Mouse (Mus musculus) adrenal gland, postnatal 25 days (tissue): Measurements from ENCODE around the gene Zfp36l2. TPM values are rescaled to one million over a fixed set of nuclear protein-coding genes. Genes with fewer than 3 reads are reported as not detected.
"Not testable (repeated sequence)": the region's sequence is repeated elsewhere in the genome, so short reads cannot be mapped to it uniquely, and the experiment has no call there.

ENCODE experiments used
- DNase-seq: peaks from one replicate; pipeline ENCODE4 v3.0.0; 2021; ENCODE audit warnings: mixed read lengths
- long read RNA-seq: library from polyadenylated mRNA; stranded (forward); transcript quantifications from one replicate; pipeline ENCODE4 v2.0.0, GENCODE M21; 2021
- total RNA-seq: library from RNA; stranded (reverse); gene quantifications from 2 replicates; pipeline ENCODE4 v1.2.3, GENCODE M21; 2021

Gene Zfp36l2
- 52.0 and 56.5 TPM in 2 replicates for total RNA-seq
- long read RNA-seq, transcript Zfp36l2-201 (2 exons, 3,530 nt): major isoform, 17 of 53 reads
- long read RNA-seq, partial matches to known transcripts: 0 of 53 reads
- long read RNA-seq, other reads (novel, unspliced or antisense): 36 of 53 reads

DNA sequence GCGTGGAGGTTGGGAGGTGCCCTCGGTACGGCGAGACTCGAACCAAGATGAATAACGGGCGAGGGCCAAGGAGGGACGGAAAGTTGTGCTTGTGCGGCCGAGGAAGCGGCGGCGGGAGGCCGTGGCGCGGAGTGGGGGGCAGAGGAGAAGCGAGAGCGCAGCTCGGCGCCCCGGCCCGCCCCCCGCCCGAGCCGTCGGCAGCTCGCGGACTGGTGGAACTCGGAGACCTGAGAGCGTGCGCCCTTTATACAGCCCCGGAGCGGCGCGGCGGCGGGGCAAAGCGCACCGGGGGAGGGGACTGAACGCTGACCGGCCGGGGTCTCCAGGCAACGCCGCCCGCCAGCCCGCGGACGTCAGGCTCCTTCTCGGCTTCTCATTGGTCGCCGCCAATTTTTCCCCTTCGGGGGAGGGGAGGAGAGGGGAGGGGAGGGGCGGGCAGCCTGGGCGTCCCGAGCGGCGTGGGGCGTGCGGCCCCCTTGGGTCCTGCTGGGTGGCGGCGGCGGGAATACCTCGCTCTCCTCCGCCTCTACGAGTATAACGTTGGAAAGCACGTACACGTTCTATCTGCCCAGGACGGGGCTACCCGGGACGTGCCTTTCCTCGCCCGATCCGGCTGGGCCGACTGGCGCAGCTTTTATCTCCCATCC is at the start of gene Zfp36l2:
Zfp36l2 (minus strand) TSS at position 221 of the 647 bp plus-strand sequence.
- DNase-seq: peak; percentile 97

DNA sequence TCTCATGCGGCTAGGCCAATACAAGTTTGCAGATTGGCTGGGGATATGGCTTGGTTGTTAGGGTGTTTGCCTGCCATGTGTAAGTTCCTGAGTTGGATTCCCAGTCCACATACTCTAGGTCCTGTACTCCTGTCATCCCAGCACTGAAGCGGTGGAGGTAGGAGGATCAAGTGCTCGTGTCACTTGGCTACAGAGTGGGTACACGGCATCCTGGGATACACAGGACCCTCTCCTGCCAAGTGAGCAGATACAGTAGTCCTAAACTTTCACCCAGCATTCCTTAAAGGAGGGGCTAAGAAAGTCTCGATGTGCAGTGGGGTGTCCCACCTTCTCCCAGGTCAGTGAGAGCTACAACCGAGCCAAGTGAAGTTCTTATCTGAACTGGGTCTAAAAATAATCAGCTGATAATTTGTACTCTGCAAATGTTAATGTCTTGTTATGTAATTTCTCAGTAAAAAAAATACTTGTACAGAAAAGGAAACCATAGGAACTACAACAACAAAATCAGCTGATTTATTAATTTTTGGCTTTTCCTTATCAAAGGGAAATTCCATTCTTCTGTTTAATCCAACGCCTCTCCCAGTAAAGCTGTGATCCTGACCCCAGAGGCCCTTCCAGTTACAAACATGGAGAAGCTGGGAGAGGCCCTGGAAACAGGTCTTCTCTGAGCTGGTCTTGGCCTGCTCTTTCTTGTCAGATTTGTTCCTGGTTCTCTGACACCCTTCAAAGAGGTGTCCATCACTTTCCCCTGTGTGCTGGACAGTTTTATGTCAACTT is 49.2 kb upstream of the Zfp36l2 start:
- DNase-seq: no peak

DNA sequence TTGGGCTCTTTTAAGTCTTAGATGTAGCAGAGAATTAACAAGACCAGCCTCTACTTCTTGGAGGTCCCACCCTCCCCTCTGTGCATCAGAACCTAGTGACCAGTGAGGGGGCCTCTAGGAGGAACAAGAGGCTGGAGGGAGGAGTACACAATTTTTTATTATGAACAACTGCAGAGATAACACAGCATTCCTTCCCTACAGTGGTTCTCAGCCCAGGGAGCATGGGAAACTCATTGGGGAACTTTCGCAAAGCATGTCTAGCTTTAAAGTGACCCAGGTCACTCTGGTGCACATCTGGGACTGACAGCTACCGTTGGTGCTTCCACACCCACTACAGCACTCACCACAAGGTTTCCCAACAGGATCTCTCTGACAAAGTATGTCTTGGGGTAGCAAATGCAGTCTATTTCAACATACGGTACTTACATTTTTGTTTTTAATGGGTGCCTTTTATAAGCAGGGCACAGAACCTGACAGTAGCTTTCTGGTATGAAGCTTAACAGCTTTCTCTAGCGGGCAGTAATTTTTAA is 47.7 kb upstream of the Zfp36l2 start:
- DNase-seq: no peak

- not testable (repeated sequence) for DNase-seq
Measured at GRCm38 (mm10) chr17:84234785-84235184, 47.0 kb upstream of the Zfp36l2 start.

DNA sequence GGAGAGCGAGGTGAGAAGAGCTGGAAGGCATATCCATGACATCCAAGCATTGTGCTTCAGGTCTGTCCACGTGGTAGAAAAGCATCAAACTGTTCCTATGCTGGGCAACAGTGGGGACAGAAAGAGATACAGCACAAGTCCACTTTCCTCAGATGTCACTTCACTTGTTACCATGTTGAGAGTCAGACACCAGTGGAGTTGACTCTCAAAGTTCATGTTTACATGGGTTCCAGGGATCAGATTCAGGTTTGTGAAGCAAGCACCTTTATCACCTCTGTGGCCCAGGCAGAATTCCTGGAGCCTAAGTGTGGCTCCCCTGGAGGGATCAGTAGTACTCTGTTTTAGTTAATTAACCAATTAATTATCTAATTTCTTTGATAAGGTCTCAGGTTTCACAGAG is 46.0 kb upstream of the Zfp36l2 start:
- DNase-seq: no peak

GRCm38 (mm10) chr17:84231361-84231760 is 43.6 kb upstream of the Zfp36l2 start:
- no peak for DNase-seq

- DNase-seq: no peak
Measured at GRCm38 (mm10) chr17:84228223-84228622, 40.5 kb upstream of the Zfp36l2 start.

GRCm38 (mm10) chr17:84226681-84227080 is 38.9 kb upstream of the Zfp36l2 start:
- DNase-seq: no peak

DNA sequence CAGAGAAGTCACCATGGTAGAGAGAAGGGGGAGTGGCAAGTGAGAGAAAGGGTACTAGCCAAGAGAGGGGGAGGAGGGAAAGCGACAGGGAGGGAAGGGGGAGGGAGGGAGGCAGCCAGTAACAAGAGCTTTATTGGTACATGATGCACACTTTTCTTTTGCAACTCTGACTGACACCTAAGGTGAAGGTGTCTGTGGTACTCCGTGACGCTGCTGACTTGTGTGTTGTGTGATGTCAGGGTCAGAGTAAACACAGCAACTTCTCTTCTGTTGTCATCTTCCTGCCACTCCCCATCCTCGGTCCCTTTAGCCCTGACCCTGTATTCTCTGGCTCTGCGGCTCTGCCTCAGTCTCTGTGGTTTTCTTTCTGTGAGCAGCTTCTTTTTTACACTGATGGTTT is 38.5 kb upstream of the Zfp36l2 start:
- DNase-seq: no peak

DNA sequence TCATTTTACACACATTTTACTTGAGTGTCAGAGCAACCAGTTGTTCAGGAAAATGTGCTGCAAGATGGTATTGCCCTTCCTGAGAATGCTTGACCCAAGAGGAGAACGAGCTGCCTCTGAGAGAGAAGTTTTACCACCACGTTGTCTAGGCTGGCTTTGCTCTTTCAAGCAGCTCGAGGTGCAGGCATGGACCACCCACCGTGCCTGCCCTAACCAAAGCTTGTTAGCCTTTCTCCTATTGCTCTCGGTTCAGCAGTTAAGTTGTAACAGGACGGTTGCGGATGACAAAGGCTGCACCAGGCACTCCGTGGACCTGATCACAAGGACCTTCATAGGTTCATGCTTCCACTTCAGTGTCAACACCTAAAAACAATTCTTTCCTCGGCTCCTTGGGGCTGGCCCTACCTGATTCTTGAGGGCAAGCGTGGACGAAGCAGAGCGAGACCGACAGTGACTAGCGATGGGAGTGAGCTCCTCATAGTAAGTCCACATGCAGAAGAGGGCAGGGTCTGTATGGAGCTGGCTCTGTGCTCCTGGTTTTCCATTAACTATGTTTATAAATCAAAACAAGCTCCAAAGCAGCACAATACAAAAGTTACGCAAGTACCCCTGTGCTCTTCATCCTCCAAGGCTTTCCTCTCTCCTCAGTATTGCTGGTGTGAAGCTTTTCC is 36.6 kb upstream of the Zfp36l2 start:
- no peak for DNase-seq

- DNase-seq: not testable (repeated sequence)
Measured at GRCm38 (mm10) chr17:84218841-84219240, 31.1 kb upstream of the Zfp36l2 start.

- DNase-seq: no peak
Measured at GRCm38 (mm10) chr17:84217696-84218095, 29.9 kb upstream of the Zfp36l2 start.

DNA sequence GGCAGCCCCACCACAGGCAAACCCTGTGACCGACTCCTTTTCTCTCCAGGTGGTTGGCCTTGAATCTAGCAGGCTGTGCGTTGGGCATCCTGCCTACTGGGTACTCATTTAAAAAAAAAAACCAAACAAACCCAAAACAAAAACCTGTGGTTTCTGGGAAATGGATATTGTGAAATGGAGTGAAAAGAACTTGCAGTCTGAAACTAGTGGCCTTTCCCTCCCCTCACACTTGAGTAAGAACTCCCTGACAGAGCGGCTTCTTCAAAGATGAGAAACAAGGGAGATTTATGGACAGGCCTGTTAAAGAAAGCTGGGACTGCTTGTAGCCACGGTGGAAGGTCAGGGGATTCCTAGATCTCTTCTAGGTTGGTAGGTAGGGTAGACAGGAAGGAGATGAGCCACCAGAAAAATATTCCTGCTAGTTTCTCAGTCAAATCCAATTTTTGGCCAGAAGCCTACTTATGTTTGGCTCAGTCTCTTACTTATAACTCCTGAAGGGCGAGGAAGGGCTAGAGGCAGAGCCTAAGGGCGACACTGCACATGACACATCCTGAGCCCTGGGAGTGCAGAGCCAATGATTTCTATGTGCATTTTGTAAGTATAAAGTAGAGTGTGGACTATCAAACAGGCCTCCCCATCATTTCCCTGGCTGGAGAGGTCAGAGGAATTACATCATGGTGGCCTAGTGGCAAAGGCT is 27.7 kb upstream of the Zfp36l2 start:
- no peak for DNase-seq

- no peak for DNase-seq
Measured at GRCm38 (mm10) chr17:84213464-84213863, 25.7 kb upstream of the Zfp36l2 start.

DNA sequence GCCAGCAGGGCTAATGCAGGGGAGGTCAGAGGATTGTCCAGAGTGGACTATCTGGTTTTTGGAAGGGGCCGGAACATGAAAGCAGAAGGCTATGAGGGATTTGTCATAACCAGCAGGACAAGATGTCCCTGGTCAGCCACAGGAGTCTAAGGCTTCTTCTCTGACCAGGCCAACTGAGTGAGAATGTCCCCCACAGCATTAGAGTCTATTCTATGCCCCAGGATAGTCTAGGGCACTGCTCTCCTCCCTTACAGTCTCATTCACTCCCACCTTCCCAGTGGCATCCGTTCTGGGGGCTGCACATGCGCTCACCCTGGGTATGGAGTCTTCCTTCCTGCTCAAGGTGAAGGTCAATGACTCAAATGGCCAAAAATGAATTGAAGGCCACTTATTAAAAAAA is 19.9 kb upstream of the Zfp36l2 start:
- DNase-seq: no peak

GRCm38 (mm10) chr17:84206239-84206638 is 18.5 kb upstream of the Zfp36l2 start:
- no peak for DNase-seq

DNA sequence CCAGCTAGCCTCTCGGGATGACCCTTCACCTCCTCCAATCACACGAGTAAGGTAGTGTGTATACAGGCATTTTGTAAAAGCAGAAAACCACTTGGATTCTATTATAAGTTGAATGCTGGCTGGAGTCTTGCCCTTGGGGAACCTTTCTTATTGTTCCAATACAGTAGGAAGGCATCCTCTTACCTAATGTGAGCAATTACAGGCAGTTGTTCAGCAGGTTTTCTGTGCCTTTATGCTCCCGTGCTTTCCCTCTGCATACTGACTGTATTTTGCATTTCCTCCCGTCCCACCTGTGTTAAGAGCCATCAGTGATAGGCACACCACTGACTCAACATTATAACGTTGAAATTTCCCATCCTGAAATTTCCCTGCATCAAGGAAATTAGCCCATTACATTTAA is 17.2 kb upstream of the Zfp36l2 start:
- no peak for DNase-seq

DNA sequence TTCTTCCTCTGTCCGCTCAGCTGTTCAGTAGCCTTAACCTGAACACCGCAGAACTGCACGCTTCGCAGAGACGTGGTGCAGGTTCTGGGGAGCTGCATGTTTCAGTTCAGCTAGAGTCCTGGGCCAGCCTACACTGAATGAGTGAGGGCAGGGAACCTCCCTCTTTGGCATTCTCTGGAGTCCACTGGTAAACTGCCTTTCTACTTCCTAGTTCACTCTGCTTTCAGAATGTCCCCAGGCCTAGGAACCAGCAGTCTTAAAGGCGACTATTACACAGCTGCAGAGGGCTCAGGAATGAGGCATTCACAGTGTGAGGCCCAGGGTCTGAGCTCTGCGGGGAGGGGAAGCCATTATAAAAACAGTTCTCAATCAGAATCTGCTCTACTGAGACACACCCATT is 15.6 kb upstream of the Zfp36l2 start:
- DNase-seq: no peak

DNA sequence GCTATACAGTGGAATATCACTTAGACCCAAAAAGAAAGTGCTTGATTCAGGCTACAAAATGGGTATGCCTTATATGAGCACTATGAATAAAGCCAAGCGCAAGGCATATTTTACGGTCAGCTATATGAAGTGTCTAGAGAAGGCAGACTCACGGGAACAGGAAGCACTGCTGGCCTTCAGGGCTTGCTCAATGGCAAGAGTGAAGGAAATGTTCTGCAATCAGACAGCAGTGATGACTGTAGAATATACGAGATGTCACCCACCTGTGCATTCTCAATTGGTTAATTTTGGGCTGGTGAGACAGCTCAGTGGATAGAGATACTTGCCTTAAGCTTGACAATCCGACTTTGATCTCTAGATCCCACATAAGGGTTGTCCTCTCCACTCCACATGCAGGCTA is 13.4 kb upstream of the Zfp36l2 start:
- no peak for DNase-seq

DNA sequence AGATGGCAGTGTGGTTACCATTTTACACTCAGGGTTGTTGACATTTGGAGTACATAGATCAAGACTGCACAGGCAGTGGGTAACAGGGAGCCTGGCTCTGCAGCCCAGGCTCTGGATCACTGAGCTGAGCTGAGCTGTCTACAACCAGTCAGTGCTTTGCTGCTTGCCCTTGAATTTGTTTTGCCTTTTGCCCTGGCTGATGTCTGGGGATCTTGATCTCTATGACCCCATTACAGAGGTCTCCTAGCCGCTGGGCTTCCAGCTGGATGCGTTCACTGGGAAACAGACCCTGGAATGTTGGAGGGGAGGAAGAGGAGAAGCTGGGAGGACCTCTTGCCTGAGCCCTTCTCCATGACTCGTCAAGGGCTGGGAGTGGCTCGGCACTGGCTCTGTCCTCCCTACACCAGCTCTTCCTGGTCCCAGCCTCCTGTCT is 10.2 kb upstream of the Zfp36l2 start:
- no peak for DNase-seq

DNA sequence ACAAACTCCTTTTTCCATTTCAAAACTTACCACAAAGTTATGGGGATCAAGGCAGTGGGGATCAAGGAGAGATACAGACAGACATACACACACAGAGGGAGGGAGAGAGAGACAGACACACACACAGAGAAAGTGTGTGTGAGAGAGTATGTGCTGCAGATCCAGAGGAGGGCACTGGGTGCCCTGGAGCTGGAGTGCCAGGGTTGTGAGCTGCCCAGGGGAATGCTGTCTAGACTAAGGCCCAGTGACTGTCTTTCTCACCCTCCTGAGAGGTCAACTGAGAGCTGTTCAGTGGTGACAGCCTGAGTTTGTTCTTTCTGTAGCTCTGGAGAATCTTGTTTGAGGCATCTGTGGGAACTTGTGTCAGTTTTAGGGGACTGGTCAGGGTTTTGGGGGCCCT is 8.6 kb upstream of the Zfp36l2 start:
- no peak for DNase-seq

- no peak for DNase-seq
Measured at GRCm38 (mm10) chr17:84195835-84196234, 8.1 kb upstream of the Zfp36l2 start.
